Mouse (Mus musculus): ENCODE measurements around the gene Rassf2. TPM values are rescaled to one million over a fixed set of nuclear protein-coding genes. Genes with fewer than 3 reads are reported as not detected.

Rassf2 gene
- polyA plus RNA-seq, 1 experiment from 2014 or later: 11.3 TPM

- H3K9me3 ChIP-seq (replicated peaks): no peaks in the 10 kb centered on the region
- H3K4me1 ChIP-seq: peaks cover 37% of the 10 kb centered on the region
- H3K27ac ChIP-seq: peak overlapping the region; percentile 30; the same call in 1 of the 2 replicates
- H3K9ac ChIP-seq: no peak overlapping the region; the same call in 1 of the 2 replicates
- WGBS: 18% methylated on average over 23 of the region's 23 CpGs
- no peaks in the 10 kb centered on the region for H3K36me3 ChIP-seq
- peak overlapping the region; percentile 97 for H3K4me2 ChIP-seq
- H3K4me3 ChIP-seq (replicated peaks): peak overlapping the region; percentile 66
- peaks cover 44% of the 10 kb centered on the region for H3K27me3 ChIP-seq
- no peak for ATAC-seq (replicated peaks; ENCODE audit: low FRiP score)
Observed at GRCm38 (mm10) chr2:132030418-132031363, 633 bp upstream of the Rassf2 start.

GRCm38 (mm10) chr2:132028894-132029605 is 1.0 kb downstream of the Rassf2 start:
- peaks cover 41% of the 10 kb centered on the region for H3K27me3 ChIP-seq
- H3K4me1 ChIP-seq: peaks cover 37% of the 10 kb centered on the region
- no peaks in the 10 kb centered on the region for H3K9me3 ChIP-seq (replicated peaks)
- peak overlapping the region; percentile 97 for H3K4me2 ChIP-seq
- H3K27ac ChIP-seq: peak overlapping the region; percentile 60
- H3K9ac ChIP-seq: peak overlapping the region; percentile 53
- peak overlapping the region; percentile 66 for H3K4me3 ChIP-seq (replicated peaks)
- H3K36me3 ChIP-seq: no peaks in the 10 kb centered on the region
- ATAC-seq (replicated peaks; ENCODE audit: low FRiP score): peak; percentile 19
- under 1% methylated on average over 36 of the region's 36 CpGs for WGBS

GRCm38 (mm10) chr2:132028107-132028506 is 2.0 kb downstream of the Rassf2 start:
- peaks cover 41% of the 10 kb centered on the region for H3K27me3 ChIP-seq
- no peaks in the 10 kb centered on the region for H3K36me3 ChIP-seq
- no peak for ATAC-seq (replicated peaks; ENCODE audit: low FRiP score)
- H3K4me2 ChIP-seq: peak overlapping the region; percentile 97
- H3K9ac ChIP-seq: no peak overlapping the region
- H3K9me3 ChIP-seq (replicated peaks): no peaks in the 10 kb centered on the region
- peak overlapping the region; percentile 66 for H3K4me3 ChIP-seq (replicated peaks)
- no peak overlapping the region for H3K27ac ChIP-seq
- peaks cover 37% of the 10 kb centered on the region for H3K4me1 ChIP-seq
- 51% methylated on average over 5 of the region's 5 CpGs for WGBS

GRCm38 (mm10) chr2:132027366-132027765 is 2.7 kb downstream of the Rassf2 start:
- H3K4me2 ChIP-seq: no peak overlapping the region
- no peak for ATAC-seq (replicated peaks; ENCODE audit: low FRiP score)

GRCm38 (mm10) chr2:132024028-132024427 is 6.0 kb downstream of the Rassf2 start:
- Histone ChIP-seq H3K9ac (no peak overlapping the region), H3K4me1 (peaks cover 31% of the 10 kb centered on the region), H3K9me3 (replicated peaks) (no peaks in the 10 kb centered on the region), H3K4me3 (replicated peaks) (no peak overlapping the region), H3K27ac (no peak overlapping the region), H3K36me3 (no peaks in the 10 kb centered on the region), H3K4me2 (no peak overlapping the region), H3K27me3 (peaks cover 24% of the 10 kb centered on the region)
- ATAC-seq (replicated peaks; ENCODE audit: low FRiP score): no peak
- 76% methylated on average over 4 of the region's 4 CpGs for WGBS

More at GRCm38 (mm10) chr2:132027366-132027765, 2.7 kb downstream of the Rassf2 start:
- 61% methylated on average over 5 of the region's 5 CpGs for WGBS
- peaks cover 39% of the 10 kb centered on the region for H3K4me1 ChIP-seq
- no peaks in the 10 kb centered on the region for H3K36me3 ChIP-seq
- peaks cover 41% of the 10 kb centered on the region for H3K27me3 ChIP-seq
- H3K27ac ChIP-seq: no peak overlapping the region
- no peak overlapping the region for H3K9ac ChIP-seq
- no peaks in the 10 kb centered on the region for H3K9me3 ChIP-seq (replicated peaks)
- H3K4me3 ChIP-seq (replicated peaks): no peak overlapping the region

- no peak overlapping the region for H3K4me2 ChIP-seq
- H3K36me3 ChIP-seq: no peaks in the 10 kb centered on the region
- no peak overlapping the region for H3K27ac ChIP-seq
- H3K4me1 ChIP-seq: peaks cover 19% of the 10 kb centered on the region; the same call in 1 of the 2 replicates
- H3K9me3 ChIP-seq (replicated peaks): no peaks in the 10 kb centered on the region
- H3K4me3 ChIP-seq (replicated peaks): no peak overlapping the region
- ATAC-seq (replicated peaks; ENCODE audit: low FRiP score): no peak
- WGBS: 71% methylated on average over 8 of the region's 8 CpGs
- H3K27me3 ChIP-seq: peaks cover 10% of the 10 kb centered on the region
- no peak overlapping the region for H3K9ac ChIP-seq
Observed at GRCm38 (mm10) chr2:132022621-132023020, 7.4 kb downstream of the Rassf2 start.

GRCm38 (mm10) chr2:132021616-132022015 is 8.4 kb downstream of the Rassf2 start:
- Histone ChIP-seq H3K4me2 (no peak overlapping the region), H3K9ac (no peak overlapping the region), H3K4me3 (replicated peaks) (no peak overlapping the region), H3K27me3 (peaks cover under 1% of the 10 kb centered on the region; the same call in 1 of the 2 replicates), H3K27ac (peak overlapping the region; percentile 18; the same call in 1 of the 2 replicates), H3K4me1 (peaks cover 18% of the 10 kb centered on the region; the same call in 1 of the 2 replicates), H3K36me3 (no peaks in the 10 kb centered on the region), H3K9me3 (replicated peaks) (no peaks in the 10 kb centered on the region)
- WGBS: 65% methylated on average over 4 of the region's 4 CpGs
- no peak for ATAC-seq (replicated peaks; ENCODE audit: low FRiP score)

- WGBS: 62% methylated on average over 5 of the region's 5 CpGs
- Histone ChIP-seq H3K27ac (peak overlapping the region; percentile 54; the same call in 1 of the 2 replicates), H3K27me3 (no peaks in the 10 kb centered on the region), H3K9me3 (replicated peaks) (no peaks in the 10 kb centered on the region), H3K4me2 (no peak overlapping the region), H3K36me3 (no peaks in the 10 kb centered on the region), H3K4me3 (replicated peaks) (no peak overlapping the region), H3K9ac (no peak overlapping the region), H3K4me1 (peaks cover 18% of the 10 kb centered on the region; the same call in 1 of the 2 replicates)
- ATAC-seq (replicated peaks; ENCODE audit: low FRiP score): no peak
Observed at GRCm38 (mm10) chr2:132020991-132021541, 9.0 kb downstream of the Rassf2 start.

- 0 out of 2 replicates have a peak overlapping the region, but pooled peaks have one; percentile 54 for H3K27ac ChIP-seq
- no peak for ATAC-seq (replicated peaks; ENCODE audit: low FRiP score)
Observed at GRCm38 (mm10) chr2:132020420-132020819, 9.6 kb downstream of the Rassf2 start.

GRCm38 (mm10) chr2:132019372-132019811 is 10.7 kb downstream of the Rassf2 start:
- Histone ChIP-seq H3K27me3 (no peaks in the 10 kb centered on the region), H3K4me3 (replicated peaks) (no peak overlapping the region), H3K27ac (no peak overlapping the region), H3K9me3 (replicated peaks) (no peaks in the 10 kb centered on the region), H3K4me1 (peaks cover 18% of the 10 kb centered on the region; the same call in 1 of the 2 replicates), H3K9ac (no peak overlapping the region), H3K36me3 (no peaks in the 10 kb centered on the region), H3K4me2 (no peak overlapping the region)
- WGBS: 68% methylated on average over 3 of the region's 3 CpGs
- ATAC-seq (replicated peaks; ENCODE audit: low FRiP score): no peak

More at GRCm38 (mm10) chr2:132020420-132020819, 9.6 kb downstream of the Rassf2 start:
- 52% methylated on average over 7 of the region's 7 CpGs for WGBS
- no peaks in the 10 kb centered on the region for H3K9me3 ChIP-seq (replicated peaks)
- no peaks in the 10 kb centered on the region for H3K36me3 ChIP-seq
- no peak overlapping the region for H3K4me3 ChIP-seq (replicated peaks)
- no peak overlapping the region for H3K9ac ChIP-seq
- peaks cover 18% of the 10 kb centered on the region; the same call in 1 of the 2 replicates for H3K4me1 ChIP-seq
- H3K27me3 ChIP-seq: no peaks in the 10 kb centered on the region
- no peak overlapping the region for H3K4me2 ChIP-seq

GRCm38 (mm10) chr2:132018156-132018555 is 11.9 kb downstream of the Rassf2 start:
- no peaks in the 10 kb centered on the region for H3K36me3 ChIP-seq
- H3K27me3 ChIP-seq: no peaks in the 10 kb centered on the region
- ATAC-seq (replicated peaks; ENCODE audit: low FRiP score): no peak
- no peak overlapping the region for H3K9ac ChIP-seq
- no peak overlapping the region for H3K27ac ChIP-seq
- no peaks in the 10 kb centered on the region for H3K9me3 ChIP-seq (replicated peaks)
- H3K4me2 ChIP-seq: no peak overlapping the region
- no peak overlapping the region for H3K4me3 ChIP-seq (replicated peaks)
- 63% methylated on average over 4 of the region's 4 CpGs for WGBS
- peaks cover 18% of the 10 kb centered on the region; the same call in 1 of the 2 replicates for H3K4me1 ChIP-seq
